Mouse (Mus musculus) liver, embryonic 15.5 days (tissue): ENCODE measurements around the gene Kcnd3. TPM values are rescaled to one million over a fixed set of nuclear protein-coding genes. Genes with fewer than 3 reads are reported as not detected.

ENCODE experiments used
- ATAC-seq: fragments of 200-750 bp; cut with Nextera tagmentation; 2 replicates; pipeline ENCODE4 v1.8.0; 2017; ENCODE audit warnings: moderate number of reproducible peaks, mild to moderate bottlenecking, moderate library complexity; ENCODE audit not compliant: insufficient read depth
- H3K27ac ChIP-seq: fragments of 300-500 bp; sonication (generic); replicated peaks from 2 replicates; pipeline ENCODE4 v1.5.1; 2015; ENCODE audit warnings: mild to moderate bottlenecking, inconsistent platforms
- H3K27me3 ChIP-seq: fragments of 300-500 bp; sonication (generic); 2 replicates; pipeline ENCODE4 v1.6.1; 2015; ENCODE audit warnings: mild to moderate bottlenecking, inconsistent platforms
- H3K36me3 ChIP-seq: fragments of 300-500 bp; sonication (generic); replicated peaks from 2 replicates; pipeline ENCODE4 v1.6.1; 2015; ENCODE audit warnings: moderate library complexity, mild to moderate bottlenecking, inconsistent platforms
- H3K4me1 ChIP-seq: fragments of 300-500 bp; sonication (generic); replicated peaks from 2 replicates; pipeline ENCODE4 v1.6.1; 2015; ENCODE audit warnings: inconsistent platforms
- H3K4me2 ChIP-seq: fragments of 300-500 bp; sonication (generic); 2 replicates; pipeline ENCODE4 v1.6.1; 2015; ENCODE audit warnings: moderate library complexity, mild to moderate bottlenecking, inconsistent platforms
- H3K4me3 ChIP-seq: fragments of 300-500 bp; sonication (generic); replicated peaks from 2 replicates; pipeline ENCODE4 v1.5.1; 2015; ENCODE audit warnings: mild to moderate bottlenecking, inconsistent platforms
- H3K9ac ChIP-seq: fragments of 300-500 bp; sonication (generic); 2 replicates; pipeline ENCODE4 v1.6.1; 2015; ENCODE audit warnings: moderate library complexity, mild to moderate bottlenecking, inconsistent platforms
- H3K9me3 ChIP-seq: fragments of 300-500 bp; sonication (generic); replicated peaks from 2 replicates; pipeline ENCODE4 v1.6.1; 2016; ENCODE audit warnings: inconsistent platforms
- WGBS: fragments of 180-500 bp; shearing (Covaris S2); methylation state at CpG from one replicate; pipeline ENCODE4 v1.1.7; 2015; ENCODE audit warnings: mixed read lengths; ENCODE audit not compliant: insufficient replicate concordance; 5-methylcytosine and 5-hydroxymethylcytosine counted together
- polyA plus RNA-seq: library from polyadenylated mRNA; unstranded; fragments of >200 nt; fragmentation: Nextera tagmentation; extraction: Ambion mirVana; gene quantifications from 2 replicates; pipeline ENCODE4 v1.2.1, GENCODE M21; 2015

The Kcnd3 gene
- polyA plus RNA-seq, 1 experiment from 2014 or later: 0.05 TPM

GRCm38 (mm10) chr3:105528860-105529259 lies 76.7 kb downstream of the Kcnd3 start:
- Histone ChIP-seq H3K4me3 (no peak overlapping the region), H3K4me1 (no peaks in the 10 kb centered on the region), H3K36me3 (no peaks in the 10 kb centered on the region), H3K27me3 (no peaks in the 10 kb centered on the region), H3K9ac (no peak overlapping the region), H3K27ac (no peak overlapping the region), H3K4me2 (no peak overlapping the region), H3K9me3 (no peaks in the 10 kb centered on the region)
- no peak for ATAC-seq
- 67% methylated on average over 8 of the region's 8 CpGs for WGBS

- Histone ChIP-seq H3K4me2 (no peak overlapping the region), H3K4me1 (no peaks in the 10 kb centered on the region), H3K36me3 (no peaks in the 10 kb centered on the region), H3K9ac (no peak overlapping the region), H3K27me3 (no peaks in the 10 kb centered on the region), H3K4me3 (no peak overlapping the region), H3K9me3 (no peaks in the 10 kb centered on the region), H3K27ac (no peak overlapping the region)
- 19% methylated on average over 5 of the region's 5 CpGs for WGBS
- no peak for ATAC-seq
These were observed 77.6 kb downstream of the Kcnd3 start for GRCm38 (mm10) chr3:105529700-105530099.

GRCm38 (mm10) chr3:105530363-105531130 lies 78.4 kb downstream of the Kcnd3 start:
- H3K9ac ChIP-seq: no peak overlapping the region
- H3K27me3 ChIP-seq: no peaks in the 10 kb centered on the region
- H3K4me1 ChIP-seq: no peaks in the 10 kb centered on the region
- no peak overlapping the region for H3K4me3 ChIP-seq
- no peak overlapping the region for H3K4me2 ChIP-seq
- no peaks in the 10 kb centered on the region for H3K36me3 ChIP-seq
- no peak for ATAC-seq
- WGBS: 26% methylated on average over 11 of the region's 11 CpGs
- H3K9me3 ChIP-seq: no peaks in the 10 kb centered on the region
- no peak overlapping the region for H3K27ac ChIP-seq

GRCm38 (mm10) chr3:105538406-105538805 lies 86.3 kb downstream of the Kcnd3 start:
- Histone ChIP-seq H3K9me3 (no peaks in the 10 kb centered on the region), H3K27ac (no peak overlapping the region), H3K4me2 (no peak overlapping the region), H3K36me3 (no peaks in the 10 kb centered on the region), H3K4me1 (no peaks in the 10 kb centered on the region), H3K9ac (no peak overlapping the region), H3K4me3 (no peak overlapping the region), H3K27me3 (no peaks in the 10 kb centered on the region)
- no peak for ATAC-seq
- WGBS: 39% methylated on average over 6 of the region's 6 CpGs

- Histone ChIP-seq H3K4me3 (no peak overlapping the region), H3K9me3 (no peaks in the 10 kb centered on the region), H3K4me1 (no peaks in the 10 kb centered on the region), H3K27ac (no peak overlapping the region), H3K27me3 (no peaks in the 10 kb centered on the region), H3K9ac (no peak overlapping the region), H3K36me3 (no peaks in the 10 kb centered on the region), H3K4me2 (no peak overlapping the region)
- ATAC-seq: no peak
- WGBS: 4% methylated on average over 13 of the region's 13 CpGs
These were observed 86.9 kb downstream of the Kcnd3 start for GRCm38 (mm10) chr3:105538819-105539607.

- H3K9me3 ChIP-seq: no peaks in the 10 kb centered on the region
- no peak overlapping the region for H3K4me2 ChIP-seq
- no peak for ATAC-seq
- no peak overlapping the region for H3K27ac ChIP-seq
- WGBS: 44% methylated on average over 4 of the region's 4 CpGs
- no peak overlapping the region for H3K4me3 ChIP-seq
- H3K27me3 ChIP-seq: no peaks in the 10 kb centered on the region
- H3K4me1 ChIP-seq: no peaks in the 10 kb centered on the region
- no peaks in the 10 kb centered on the region for H3K36me3 ChIP-seq
- H3K9ac ChIP-seq: no peak overlapping the region
These were observed 90.6 kb downstream of the Kcnd3 start for GRCm38 (mm10) chr3:105542741-105543140.

- Histone ChIP-seq H3K4me1 (no peaks in the 10 kb centered on the region), H3K27me3 (no peaks in the 10 kb centered on the region), H3K9me3 (no peaks in the 10 kb centered on the region), H3K4me3 (no peak overlapping the region), H3K9ac (no peak overlapping the region), H3K36me3 (no peaks in the 10 kb centered on the region), H3K4me2 (no peak overlapping the region), H3K27ac (no peak overlapping the region)
- 40% methylated on average over 1 of the region's 1 CpGs for WGBS
- no peak for ATAC-seq
These were observed 92.0 kb downstream of the Kcnd3 start for GRCm38 (mm10) chr3:105544106-105544505.

GRCm38 (mm10) chr3:105546611-105547071 lies 94.5 kb downstream of the Kcnd3 start:
- H3K9me3 ChIP-seq: no peaks in the 10 kb centered on the region
- H3K27ac ChIP-seq: no peak overlapping the region
- no peak overlapping the region for H3K4me3 ChIP-seq
- H3K4me1 ChIP-seq: no peaks in the 10 kb centered on the region
- H3K27me3 ChIP-seq: no peaks in the 10 kb centered on the region
- WGBS: 52% methylated on average over 13 of the region's 13 CpGs
- ATAC-seq: no peak
- no peak overlapping the region for H3K9ac ChIP-seq
- no peaks in the 10 kb centered on the region for H3K36me3 ChIP-seq
- H3K4me2 ChIP-seq: no peak overlapping the region

GRCm38 (mm10) chr3:105548074-105548771 lies 96.1 kb downstream of the Kcnd3 start:
- ATAC-seq: no peak
- no peaks in the 10 kb centered on the region for H3K27me3 ChIP-seq
- H3K9me3 ChIP-seq: no peaks in the 10 kb centered on the region
- no peak overlapping the region for H3K9ac ChIP-seq
- WGBS: 54% methylated on average over 11 of the region's 11 CpGs
- no peaks in the 10 kb centered on the region for H3K4me1 ChIP-seq
- no peak overlapping the region for H3K4me2 ChIP-seq
- H3K4me3 ChIP-seq: no peak overlapping the region
- H3K27ac ChIP-seq: no peak overlapping the region
- H3K36me3 ChIP-seq: no peaks in the 10 kb centered on the region

GRCm38 (mm10) chr3:105559456-105559855 lies 107.3 kb downstream of the Kcnd3 start:
- no peaks in the 10 kb centered on the region for H3K27me3 ChIP-seq
- no peaks in the 10 kb centered on the region for H3K4me1 ChIP-seq
- H3K9ac ChIP-seq: no peak overlapping the region
- no peaks in the 10 kb centered on the region for H3K36me3 ChIP-seq
- no peaks in the 10 kb centered on the region for H3K9me3 ChIP-seq
- ATAC-seq: no peak
- H3K4me2 ChIP-seq: no peak overlapping the region
- no peak overlapping the region for H3K4me3 ChIP-seq
- no peak overlapping the region for H3K27ac ChIP-seq
- 27% methylated on average over 2 of the region's 2 CpGs for WGBS

GRCm38 (mm10) chr3:105566973-105567372 lies 114.8 kb downstream of the Kcnd3 start:
- ATAC-seq: no peak
- no peaks in the 10 kb centered on the region for H3K27me3 ChIP-seq
- WGBS: 67% methylated on average over 8 of the region's 8 CpGs

More at GRCm38 (mm10) chr3:105566973-105567372, 114.8 kb downstream of the Kcnd3 start:
- H3K36me3 ChIP-seq: no peaks in the 10 kb centered on the region
- no peak overlapping the region for H3K9ac ChIP-seq
- H3K4me3 ChIP-seq: no peak overlapping the region
- H3K4me1 ChIP-seq: no peaks in the 10 kb centered on the region
- H3K4me2 ChIP-seq: no peak overlapping the region
- H3K9me3 ChIP-seq: no peaks in the 10 kb centered on the region
- no peak overlapping the region for H3K27ac ChIP-seq
